Mouse (Mus musculus): Measurements from ENCODE around the gene Otulin. TPM values are rescaled to one million over a fixed set of nuclear protein-coding genes. Genes with fewer than 3 reads are reported as not detected.
A peak's percentile ranks its signal among the peaks of the same experiment; 100 is the strongest.

Otulin gene
- total and polyA plus RNA-seq, 3 experiments, result 65.5 to 70.6 TPM; not detected in 1

GRCm38 (mm10) chr15:27646665-27647064 is 16.2 kb upstream of the Otulin start:
- H3K79me2 ChIP-seq (ENCODE audit: control insufficient read depth, insufficient read depth, low read length, poor library complexity), result no peaks in the 10 kb centered on the region
- TF ChIP-seq USF2 (IDR thresholded peaks at IDR 0.05; ENCODE audit: borderline replicate concordance in 1 of 2, insufficient read depth in 1 of 2, low read depth in 1 of 2, low read length in 2 of 2) (no peak), USF1 (IDR thresholded peaks at IDR 0.05; ENCODE audit: low read depth, low read length) (no peak), POLR2AphosphoS5 (IDR thresholded peaks at IDR 0.05; ENCODE audit: borderline replicate concordance, low read depth, low read length) (no peak), ZKSCAN1 (IDR thresholded peaks at IDR 0.05; ENCODE audit: low read depth, low read length) (no peak), NRF1 (IDR thresholded peaks at IDR 0.05; ENCODE audit: insufficient read depth, low read depth, low read length, poor library complexity, severe bottlenecking) (no peak), MAZ (IDR thresholded peaks at IDR 0.05; ENCODE audit: low read depth, low read length) (no peak), TAL1 (IDR thresholded peaks at IDR 0.05; ENCODE audit: low read length) (no peak), MYC (IDR thresholded peaks at IDR 0.05; ENCODE audit: low read depth, low read length) (no peak), GABPA (IDR thresholded peaks at IDR 0.05; ENCODE audit: low read depth, low read length) (no peak), UBTF (IDR thresholded peaks at IDR 0.05; ENCODE audit: borderline replicate concordance, insufficient read depth, low read depth, low read length) (no peak), ETS1 (IDR thresholded peaks at IDR 0.05; ENCODE audit: low read depth, low read length) (no peak)
- H3K4me1 ChIP-seq (ENCODE audit: control insufficient read depth in 1 of 2, insufficient read depth in 2 of 2, low read length in 2 of 2), result no peaks in the 10 kb centered on the region
- no peak overlapping the region for H3K27ac ChIP-seq (ENCODE audit: control insufficient read depth, low read depth, low read length)
- no peak overlapping the region for H3K9ac ChIP-seq (ENCODE audit: control insufficient read depth, low read depth, low read length, poor library complexity, severe bottlenecking)
- no peaks in the 10 kb centered on the region for H3K9me3 ChIP-seq (replicated peaks; ENCODE audit: insufficient read depth, low read length)
- DNase-seq (ENCODE audit: low read depth, low spot score), result no peak
- no peak overlapping the region for H3K4me3 ChIP-seq (ENCODE audit: control insufficient read depth in 1 of 2, insufficient read depth in 1 of 2, low read depth in 2 of 2, low read length in 2 of 2)
- H3K36me3 ChIP-seq (ENCODE audit: control insufficient read depth in 1 of 2, insufficient read depth in 2 of 2, low read length in 2 of 2), result no peaks in the 10 kb centered on the region
- peaks cover 0 to 2% of the 10 kb centered on the region in 2 experiments; a peak in 2 of 4 replicates for H3K27me3 ChIP-seq (ENCODE audit: control insufficient read depth in 1 of 2, insufficient read depth in 2 of 2, low read length in 2 of 2)

- H3K4me1 ChIP-seq (ENCODE audit: control insufficient read depth in 1 of 2, insufficient read depth in 2 of 2, low read length in 2 of 2), result no peaks in the 10 kb centered on the region
- no peak overlapping the region for H3K27ac ChIP-seq (ENCODE audit: control insufficient read depth, low read depth, low read length)
- TF ChIP-seq RAD21 (IDR thresholded peaks at IDR 0.05; ENCODE audit: low read depth, low read length) (no peak), TAL1 (IDR thresholded peaks at IDR 0.05; ENCODE audit: low read length) (no peak), MAZ (IDR thresholded peaks at IDR 0.05; ENCODE audit: low read depth, low read length) (no peak), CTCF (IDR thresholded peaks at IDR 0.05 in 2 of 3, conservative IDR thresholded peaks at IDR 0.05 in 1 of 3; ENCODE audit: control insufficient read depth in 1 of 3, insufficient read depth in 1 of 3, low read depth in 2 of 3, low read length in 3 of 3, poor library complexity in 1 of 3, severe bottlenecking in 1 of 3) (no peak), UBTF (IDR thresholded peaks at IDR 0.05; ENCODE audit: borderline replicate concordance, insufficient read depth, low read depth, low read length) (no peak)
- DNase-seq (ENCODE audit: low read depth, low spot score), result no peak
- no peaks in the 10 kb centered on the region for H3K79me2 ChIP-seq (ENCODE audit: control insufficient read depth, insufficient read depth, low read length, poor library complexity)
- H3K36me3 ChIP-seq (ENCODE audit: control insufficient read depth in 1 of 2, insufficient read depth in 2 of 2, low read length in 2 of 2), result no peaks in the 10 kb centered on the region
- no peak overlapping the region for H3K4me3 ChIP-seq (ENCODE audit: control insufficient read depth in 1 of 2, insufficient read depth in 1 of 2, low read depth in 2 of 2, low read length in 2 of 2)
- H3K9ac ChIP-seq (ENCODE audit: control insufficient read depth, low read depth, low read length, poor library complexity, severe bottlenecking), result no peak overlapping the region
- no peaks in the 10 kb centered on the region for H3K9me3 ChIP-seq (replicated peaks; ENCODE audit: insufficient read depth, low read length)
- H3K27me3 ChIP-seq (ENCODE audit: control insufficient read depth in 1 of 2, insufficient read depth in 2 of 2, low read length in 2 of 2), result peaks cover 0 to 2% of the 10 kb centered on the region in 2 experiments; a peak in 2 of 4 replicates
Measured at GRCm38 (mm10) chr15:27645250-27645649, 14.8 kb upstream of the Otulin start.

GRCm38 (mm10) chr15:27642895-27643294 is 12.4 kb upstream of the Otulin start:
- DNase-seq (ENCODE audit: low read depth, low spot score), result peak; percentile 72
- TF ChIP-seq E2F4 (IDR thresholded peaks at IDR 0.05; ENCODE audit: borderline replicate concordance, low read depth, low read length), result no peak
- no peak for TF ChIP-seq RCOR1 (IDR thresholded peaks at IDR 0.05; ENCODE audit: low read depth, low read length)
- no peak for TF ChIP-seq USF1 (IDR thresholded peaks at IDR 0.05; ENCODE audit: low read depth, low read length)
- TF ChIP-seq ELF1 (IDR thresholded peaks at IDR 0.05; ENCODE audit: low read depth, low read length), result no peak
- peak; percentile 74 for TF ChIP-seq ZC3H11A (IDR thresholded peaks at IDR 0.05; ENCODE audit: low read depth, low read length)
- TF ChIP-seq SMC3 (IDR thresholded peaks at IDR 0.05; ENCODE audit: low read depth, low read length), result peak; percentile 85
- peak; percentile 79 to 82 (median 79) for TF ChIP-seq CTCF (IDR thresholded peaks at IDR 0.05 in 2 of 3, conservative IDR thresholded peaks at IDR 0.05 in 1 of 3; ENCODE audit: control insufficient read depth in 1 of 3, insufficient read depth in 1 of 3, low read depth in 2 of 3, low read length in 3 of 3, poor library complexity in 1 of 3, severe bottlenecking in 1 of 3)
- peak; percentile 77 for TF ChIP-seq RAD21 (IDR thresholded peaks at IDR 0.05; ENCODE audit: low read depth, low read length)
- TF ChIP-seq BHLHE40 (IDR thresholded peaks at IDR 0.05; ENCODE audit: borderline replicate concordance, low read depth, low read length), result no peak
- no peak for TF ChIP-seq HCFC1 (IDR thresholded peaks at IDR 0.05; ENCODE audit: low read depth, low read length)
- Histone ChIP-seq H3K9me3 (replicated peaks; ENCODE audit: insufficient read depth, low read length) (no peaks in the 10 kb centered on the region), H3K36me3 (ENCODE audit: control insufficient read depth in 1 of 2, insufficient read depth in 2 of 2, low read length in 2 of 2) (no peaks in the 10 kb centered on the region), H3K79me2 (ENCODE audit: control insufficient read depth, insufficient read depth, low read length, poor library complexity) (no peaks in the 10 kb centered on the region), H3K27me3 (ENCODE audit: control insufficient read depth in 1 of 2, insufficient read depth in 2 of 2, low read length in 2 of 2) (no peaks in the 10 kb centered on the region), H3K4me3 (ENCODE audit: control insufficient read depth in 1 of 2, insufficient read depth in 1 of 2, low read depth in 2 of 2, low read length in 2 of 2) (no peak overlapping the region), H3K27ac (ENCODE audit: control insufficient read depth, low read depth, low read length) (no peak overlapping the region), H3K4me1 (ENCODE audit: control insufficient read depth in 1 of 2, insufficient read depth in 2 of 2, low read length in 2 of 2) (no peaks in the 10 kb centered on the region), H3K9ac (ENCODE audit: control insufficient read depth, low read depth, low read length, poor library complexity, severe bottlenecking) (no peak overlapping the region)

All from MEL (cell line).